Mouse (Mus musculus) layer of hippocampus, adult 2 months (tissue): Measurements from ENCODE around the gene Slc22a6. TPM values are rescaled to one million over a fixed set of nuclear protein-coding genes. Genes with fewer than 3 reads are reported as not detected.
A peak's percentile ranks its signal among the peaks of the same experiment; 100 is the strongest.

Experiments used
- DNase-seq, 2 experiments: peaks; one replicate each; pipeline ENCODE4 v3.0.0; 2022; ENCODE audit warnings: low spot score in 2 of 2
- H3K27ac ChIP-seq: fragments of 200-600 bp; 2 replicates; pipeline ENCODE4 v1.8.1; 2022
- H3K4me3 ChIP-seq: fragments of 200-600 bp; 2 replicates; pipeline ENCODE4 v1.8.1; 2022; ENCODE audit warnings: mild to moderate bottlenecking
- CTCF ChIP-seq: fragments of 200-600 bp; conservative IDR thresholded peaks from 2 replicates; pipeline ENCODE4 v1.8.1; 2022; ENCODE audit warnings: antibody characterized with exemption, mild to moderate bottlenecking, moderate library complexity
- total RNA-seq, 2 experiments: library from RNA; stranded (reverse); gene quantifications; 2 replicates each; pipeline ENCODE4 v1.2.3; 2021

The Slc22a6 gene
- total RNA-seq, 2 experiments from 2014 or later, result 2.2 to 2.8 TPM

DNA sequence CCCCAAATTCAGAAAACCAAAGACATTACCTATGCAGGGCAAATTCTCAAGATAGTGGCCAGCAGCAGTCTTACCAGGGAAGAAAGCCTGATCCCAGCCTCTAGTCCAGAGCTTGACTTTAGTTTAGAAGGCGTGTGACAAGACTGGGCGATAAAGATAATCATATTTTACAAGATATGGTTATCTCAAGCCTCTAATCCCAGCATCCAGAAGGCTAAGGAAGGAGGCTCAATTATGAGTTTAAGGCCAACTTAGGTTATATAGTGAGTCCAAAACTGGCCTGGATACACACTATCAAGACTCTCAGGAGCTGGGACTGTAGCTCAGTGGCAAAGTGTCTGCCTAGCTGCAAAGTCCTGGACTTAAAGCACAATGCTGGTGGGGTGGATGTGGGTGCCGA, 55.0 kb downstream of the Slc22a6 start:
- H3K27ac ChIP-seq, result 0 out of 2 replicates have a peak overlapping the region, but pooled peaks have one; percentile 18
- no peak for TF ChIP-seq CTCF
- H3K4me3 ChIP-seq, result peak overlapping the region; percentile 40
- DNase-seq, result no peak

DNA sequence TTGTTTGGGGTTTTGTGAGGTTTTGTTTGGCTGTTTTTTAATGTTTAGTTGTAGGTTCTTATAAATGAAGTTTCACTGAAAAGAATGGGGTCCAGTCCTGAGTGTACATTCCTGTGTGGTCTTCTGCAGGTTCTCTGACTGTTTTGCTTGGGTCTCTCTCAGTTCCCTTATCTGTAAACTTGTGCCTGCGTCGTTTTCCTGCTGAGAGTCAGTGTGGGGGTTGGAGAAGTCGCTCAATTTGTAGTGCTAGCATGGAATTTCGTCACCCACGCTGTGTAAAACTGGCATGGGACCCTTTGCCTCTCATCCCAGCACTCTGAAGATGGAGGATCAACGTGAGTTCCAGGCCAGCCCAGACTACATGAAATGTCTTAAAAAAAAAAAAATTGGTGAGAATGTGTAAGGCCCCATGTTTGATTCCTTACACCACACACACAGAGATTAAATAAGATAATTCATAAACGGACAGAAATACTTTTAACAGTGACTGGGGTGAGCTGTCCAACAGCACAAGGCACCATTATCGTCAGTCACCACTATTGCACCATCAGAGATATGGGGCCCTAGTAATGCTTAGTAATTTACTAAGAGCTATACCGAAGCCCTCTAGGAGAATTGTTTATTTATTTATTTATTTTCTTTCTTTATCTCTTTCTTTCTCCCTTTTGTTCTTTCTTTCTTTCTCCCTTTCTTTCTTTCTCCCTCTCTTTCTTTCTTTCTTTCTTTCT, 55.7 kb downstream of the Slc22a6 start:
- no peak for DNase-seq
- no peak for TF ChIP-seq CTCF
- peak overlapping the region; percentile 40 for H3K4me3 ChIP-seq
- H3K27ac ChIP-seq, result 0 out of 2 replicates have a peak overlapping the region, but pooled peaks have one; percentile 18

Other genes with a start within 250 kb of the Slc22a6 start
- gene Slc22a30, start 212.9 kb upstream of the Slc22a6 start, total RNA-seq, result not detected
- gene Slc22a8, start 26.8 kb upstream of the Slc22a6 start, total RNA-seq, result 1 to 10 TPM; 6.6 to 9.7 TPM
- gene Chrm1, start 45.8 kb downstream of the Slc22a6 start, total RNA-seq, result 100 to 1,000 TPM; 179 to 190 TPM
- 100 to 1,000 TPM; 149 to 151 TPM for gene Slc3a2, start 105.3 kb downstream of the Slc22a6 start, total RNA-seq
- gene Wdr74, start 117.8 kb downstream of the Slc22a6 start, total RNA-seq, result 10 to 100 TPM; 47.4 to 55.0 TPM
- gene 1700092M07Rik, start 122.7 kb downstream of the Slc22a6 start, total RNA-seq, result 1 to 10 TPM; 1.5 to 3.4 TPM
- gene Stx5a, start 123.4 kb downstream of the Slc22a6 start, total RNA-seq, result 10 to 100 TPM; 69.5 to 78.4 TPM
- 100 to 1,000 TPM; 102 to 106 TPM for gene Nxf1, start 139.0 kb downstream of the Slc22a6 start, total RNA-seq
- gene Tmem223, start 153.0 kb downstream of the Slc22a6 start, total RNA-seq, result 10 to 100 TPM; 75.4 to 82.7 TPM
- 1 to 10 TPM; 7.4 to 7.7 TPM for gene Tmem179b, start 156.4 kb downstream of the Slc22a6 start, total RNA-seq
- 10 to 100 TPM; 15.7 to 18.4 TPM for gene Taf6l, start 168.4 kb downstream of the Slc22a6 start, total RNA-seq
- 100 to 1,000 TPM; 113 to 120 TPM for gene Polr2g, start 180.5 kb downstream of the Slc22a6 start, total RNA-seq
- 1 to 10 TPM; 5.8 to 6.5 TPM for gene Zbtb3, start 184.5 kb downstream of the Slc22a6 start, total RNA-seq
- 10 to 100 TPM; 36.5 to 37.9 TPM for gene Ttc9c, start 201.3 kb downstream of the Slc22a6 start, total RNA-seq
- 100 to 1,000 TPM; 123 to 127 TPM for gene Hnrnpul2, start 202.0 kb downstream of the Slc22a6 start, total RNA-seq
- gene AC129217.1, start 211.7 kb downstream of the Slc22a6 start, total RNA-seq, result 1 to 10 TPM in 1 of 2 experiments, not detected in 1; 3.4 TPM
- gene Bscl2, start 219.4 kb downstream of the Slc22a6 start, total RNA-seq, result 100 to 1,000 TPM; 101 TPM
- gene Gng3, start 221.2 kb downstream of the Slc22a6 start, total RNA-seq, result 100 to 1,000 TPM; 160 TPM
- gene Lrrn4cl, start 232.7 kb downstream of the Slc22a6 start, total RNA-seq, result under 1 TPM; 0.32 to 0.44 TPM